Mouse (Mus musculus) embryonic facial prominence, embryonic 14.5 days (tissue): ENCODE data around the gene Ankrd6. TPM values are rescaled to one million over a fixed set of nuclear protein-coding genes. Genes with fewer than 3 reads are reported as not detected.

Source experiments
- ATAC-seq: fragments of 200-750 bp; cut with Nextera tagmentation; 2 replicates; pipeline ENCODE4 v1.8.0; 2017; ENCODE audit warnings: low read depth, moderate number of reproducible peaks, moderate TSS enrichment
- DNase-seq: peaks from one replicate; pipeline ENCODE4 v3.0.0-alpha.2; 2015; ENCODE audit warnings: low spot score
- H3K27ac ChIP-seq: fragments of 300-500 bp; sonication (generic); replicated peaks from 2 replicates; pipeline ENCODE4 v1.5.1; 2014; ENCODE audit warnings: low read depth, mild to moderate bottlenecking, low read length, moderate library complexity
- H3K27me3 ChIP-seq: fragments of 300-500 bp; sonication (generic); replicated peaks from 2 replicates; pipeline ENCODE4 v1.6.1; 2014; ENCODE audit warnings: low read length; ENCODE audit not compliant: control insufficient read depth, insufficient read depth
- H3K36me3 ChIP-seq: fragments of 300-500 bp; sonication (generic); 2 replicates; pipeline ENCODE4 v1.6.1; 2014; ENCODE audit warnings: low read length, mixed read lengths; ENCODE audit not compliant: control insufficient read depth, insufficient read depth
- H3K4me1 ChIP-seq: fragments of 300-500 bp; sonication (generic); 2 replicates; pipeline ENCODE4 v1.6.1; 2014; ENCODE audit warnings: antibody characterized with exemption, low read length; ENCODE audit not compliant: control insufficient read depth, insufficient read depth
- H3K4me2 ChIP-seq: fragments of 300-500 bp; sonication (generic); 2 replicates; pipeline ENCODE4 v1.6.1; 2014; ENCODE audit warnings: low read depth, mild to moderate bottlenecking, low read length, moderate library complexity, mixed read lengths
- H3K4me3 ChIP-seq: fragments of 300-500 bp; sonication (generic); 2 replicates; pipeline ENCODE4 v1.5.1; 2014; ENCODE audit warnings: low read depth, mild to moderate bottlenecking, low read length
- H3K9ac ChIP-seq: fragments of 300-500 bp; sonication (generic); 2 replicates; pipeline ENCODE4 v1.6.1; 2014; ENCODE audit warnings: low read depth, mild to moderate bottlenecking, low read length, moderate library complexity, mixed read lengths
- H3K9me3 ChIP-seq: fragments of 300-500 bp; sonication (generic); 2 replicates; pipeline ENCODE4 v1.6.1; 2016; ENCODE audit warnings: low read length; ENCODE audit not compliant: control insufficient read depth
- WGBS: fragments of 180-500 bp; shearing (Covaris S2); extraction: QIAGEN DNeasy Blood & Tissue Kit; methylation state at CpG from one replicate; pipeline ENCODE4 v1.1.7; 2014; 5-methylcytosine and 5-hydroxymethylcytosine counted together
- polyA plus RNA-seq: library from polyadenylated mRNA; unstranded; fragments of >200 nt; fragmentation: Nextera tagmentation; extraction: Ambion mirVana; gene quantifications from 2 replicates; pipeline ENCODE4 v1.2.1, GENCODE M21; 2014

Gene Ankrd6
- polyA plus RNA-seq, 1 experiment from 2014 or later, result 11.0 TPM

GRCm38 (mm10) chr4:32867460-32867859 is 83.2 kb downstream of the Ankrd6 start:
- H3K4me2 ChIP-seq, result no peak overlapping the region
- WGBS, result 85% methylated on average over 6 of the region's 6 CpGs
- no peak for ATAC-seq
- no peak overlapping the region for H3K27ac ChIP-seq
- no peak for DNase-seq
- H3K36me3 ChIP-seq, result no peaks in the 10 kb centered on the region
- H3K9ac ChIP-seq, result no peak overlapping the region
- H3K4me3 ChIP-seq, result no peak overlapping the region
- H3K9me3 ChIP-seq, result no peaks in the 10 kb centered on the region
- peaks cover 12% of the 10 kb centered on the region for H3K4me1 ChIP-seq
- no peaks in the 10 kb centered on the region for H3K27me3 ChIP-seq

- Histone ChIP-seq H3K4me3 (no peak overlapping the region), H3K4me2 (no peak overlapping the region), H3K36me3 (no peaks in the 10 kb centered on the region), H3K9ac (no peak overlapping the region), H3K9me3 (no peaks in the 10 kb centered on the region), H3K4me1 (peaks cover 12% of the 10 kb centered on the region), H3K27me3 (no peaks in the 10 kb centered on the region), H3K27ac (no peak overlapping the region)
- ATAC-seq, result no peak
- DNase-seq, result no peak
- 86% methylated on average over 6 of the region's 6 CpGs for WGBS
These were observed 85.8 kb downstream of the Ankrd6 start for GRCm38 (mm10) chr4:32864867-32865242.

- H3K27me3 ChIP-seq, result no peaks in the 10 kb centered on the region
- no peaks in the 10 kb centered on the region for H3K9me3 ChIP-seq
- H3K9ac ChIP-seq, result peak overlapping the region; percentile 34
- H3K4me2 ChIP-seq, result peak overlapping the region; percentile 47
- H3K4me1 ChIP-seq, result peaks cover 12% of the 10 kb centered on the region
- H3K36me3 ChIP-seq, result no peaks in the 10 kb centered on the region
- ATAC-seq, result 0 out of 2 replicates have a peak, but pooled peaks have one; percentile 6
- H3K27ac ChIP-seq, result no peak overlapping the region
- 43% methylated on average over 31 of the region's 31 CpGs for WGBS
- H3K4me3 ChIP-seq, result peak overlapping the region; percentile 13; the same call in 1 of the 2 replicates
- DNase-seq, result peak; percentile 3
These were observed 86.3 kb downstream of the Ankrd6 start for GRCm38 (mm10) chr4:32864131-32864866.

- DNase-seq, result peak; percentile 26
- ATAC-seq, result peak; percentile 24
- peaks cover 12% of the 10 kb centered on the region for H3K4me1 ChIP-seq
- H3K4me3 ChIP-seq, result peak overlapping the region; percentile 13; the same call in 1 of the 2 replicates
- no peaks in the 10 kb centered on the region for H3K27me3 ChIP-seq
- peak overlapping the region; percentile 34 for H3K9ac ChIP-seq
- WGBS, result 14% methylated on average over 12 of the region's 12 CpGs
- peak overlapping the region; percentile 47 for H3K4me2 ChIP-seq
- H3K27ac ChIP-seq, result no peak overlapping the region
- no peaks in the 10 kb centered on the region for H3K36me3 ChIP-seq
- no peaks in the 10 kb centered on the region for H3K9me3 ChIP-seq
These were observed 87.1 kb downstream of the Ankrd6 start for GRCm38 (mm10) chr4:32863447-32864130.

- no peaks in the 10 kb centered on the region for H3K9me3 ChIP-seq
- H3K4me3 ChIP-seq, result no peak overlapping the region
- ATAC-seq, result no peak
- no peaks in the 10 kb centered on the region for H3K27me3 ChIP-seq
- H3K27ac ChIP-seq, result no peak overlapping the region
- H3K36me3 ChIP-seq, result no peaks in the 10 kb centered on the region
- peak overlapping the region; percentile 47; the same call in 1 of the 2 replicates for H3K4me2 ChIP-seq
- no peak for DNase-seq
- WGBS, result 38% methylated on average over 15 of the region's 15 CpGs
- H3K4me1 ChIP-seq, result peaks cover 12% of the 10 kb centered on the region
- no peak overlapping the region for H3K9ac ChIP-seq
These were observed 87.7 kb downstream of the Ankrd6 start for GRCm38 (mm10) chr4:32862751-32863446.

- H3K27ac ChIP-seq, result no peak overlapping the region
- 48% methylated on average over 6 of the region's 15 CpGs for WGBS
- H3K4me2 ChIP-seq, result no peak overlapping the region
- ATAC-seq, result peak; percentile 47; the same call in 1 of the 2 replicates
- no peak overlapping the region for H3K4me3 ChIP-seq
- no peak overlapping the region for H3K9ac ChIP-seq
- no peaks in the 10 kb centered on the region for H3K9me3 ChIP-seq
- H3K4me1 ChIP-seq, result peaks cover 12% of the 10 kb centered on the region
- DNase-seq, result peak; percentile 38
- no peaks in the 10 kb centered on the region for H3K27me3 ChIP-seq
- no peaks in the 10 kb centered on the region for H3K36me3 ChIP-seq
These were observed 88.5 kb downstream of the Ankrd6 start for GRCm38 (mm10) chr4:32862011-32862750.

GRCm38 (mm10) chr4:32860184-32860965 is 90.3 kb downstream of the Ankrd6 start:
- WGBS, result 78% methylated on average over 18 of the region's 18 CpGs
- ATAC-seq (no peak), DNase-seq (no peak)
- Histone ChIP-seq H3K27ac (no peak overlapping the region), H3K36me3 (no peaks in the 10 kb centered on the region), H3K4me1 (peaks cover 12% of the 10 kb centered on the region), H3K4me2 (no peak overlapping the region), H3K4me3 (no peak overlapping the region), H3K9me3 (no peaks in the 10 kb centered on the region), H3K9ac (no peak overlapping the region), H3K27me3 (no peaks in the 10 kb centered on the region)
